Mouse (Mus musculus): Measurements from ENCODE around the gene Ermard.
"Not testable (repeated sequence)": the region's sequence is repeated elsewhere in the genome, so short reads cannot be mapped to it uniquely, and the experiment has no call there.

The Ermard gene

DNA sequence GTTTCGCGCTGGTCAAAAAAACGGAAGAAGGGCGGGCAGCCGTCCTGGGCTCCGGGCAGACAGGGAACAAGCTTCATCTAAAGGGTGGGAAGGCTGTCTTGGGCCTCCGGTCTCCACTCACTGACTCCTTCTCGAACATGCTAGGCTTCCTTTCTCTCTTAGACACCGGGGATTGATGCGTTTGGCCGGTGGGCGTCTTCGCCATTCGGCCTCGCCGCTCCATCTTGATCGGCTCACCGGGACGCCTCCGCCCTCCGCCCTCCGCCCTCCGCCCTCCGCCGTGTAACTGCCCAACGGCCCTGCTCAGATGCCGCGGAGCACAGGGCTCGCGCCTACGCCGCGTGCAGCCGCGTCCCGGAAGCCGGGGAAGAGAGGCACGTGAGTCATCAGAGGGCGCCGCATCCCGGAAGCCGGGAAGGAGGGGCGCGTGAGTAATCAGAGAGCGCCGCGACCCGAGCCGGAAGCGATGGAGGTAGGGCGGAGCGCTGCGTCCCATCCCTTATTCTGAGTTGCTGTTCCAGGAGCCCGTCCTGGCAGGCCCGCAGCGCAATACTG is at the start of gene Ermard, which contains the start of the genes Tcte3 and Gm3448:
Gene Ermard (plus strand): TSS at position 34 of the 555 bp plus-strand sequence.
Gene Tcte3 (minus strand): TSS at position 314 of the 555 bp plus-strand sequence.
Gene Gm3448 (minus strand): TSS at position 363 of the 555 bp plus-strand sequence.
- DNase-seq (ENCODE audit: low spot score): not testable (repeated sequence)

DNA sequence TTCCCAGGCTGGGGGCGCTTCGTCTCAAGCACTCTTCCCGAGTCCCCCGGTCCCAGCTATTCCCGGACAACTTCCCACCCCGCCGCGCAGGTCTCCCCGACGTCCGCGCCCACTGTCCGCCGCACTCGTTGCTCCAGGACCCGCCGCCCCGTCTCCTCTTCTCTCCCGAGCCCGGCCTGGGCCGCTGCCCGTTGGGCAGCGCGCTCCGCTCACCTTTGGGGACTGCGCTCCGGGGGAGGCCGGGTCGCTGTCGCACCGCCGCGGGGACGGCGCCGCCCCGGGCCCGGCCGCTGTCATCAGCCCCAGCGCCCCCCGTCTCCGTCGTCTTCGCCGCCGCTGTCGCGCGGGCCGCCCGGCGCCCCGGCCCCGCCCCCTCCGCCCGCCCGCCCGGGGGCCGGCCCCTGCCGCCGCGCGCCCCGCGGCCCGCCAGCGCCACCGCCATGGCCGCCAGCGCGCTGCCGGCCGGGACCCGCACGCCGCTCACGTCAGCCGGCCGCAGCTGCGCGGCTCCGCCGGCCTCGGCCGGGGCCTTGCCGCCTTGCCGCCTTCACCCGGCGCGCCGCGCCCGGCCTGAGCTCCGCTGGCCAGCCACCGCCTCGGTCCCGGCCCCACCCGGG is 48.4 kb upstream of the Ermard start:
- not testable (repeated sequence) for DNase-seq (ENCODE audit: low spot score)

DNA sequence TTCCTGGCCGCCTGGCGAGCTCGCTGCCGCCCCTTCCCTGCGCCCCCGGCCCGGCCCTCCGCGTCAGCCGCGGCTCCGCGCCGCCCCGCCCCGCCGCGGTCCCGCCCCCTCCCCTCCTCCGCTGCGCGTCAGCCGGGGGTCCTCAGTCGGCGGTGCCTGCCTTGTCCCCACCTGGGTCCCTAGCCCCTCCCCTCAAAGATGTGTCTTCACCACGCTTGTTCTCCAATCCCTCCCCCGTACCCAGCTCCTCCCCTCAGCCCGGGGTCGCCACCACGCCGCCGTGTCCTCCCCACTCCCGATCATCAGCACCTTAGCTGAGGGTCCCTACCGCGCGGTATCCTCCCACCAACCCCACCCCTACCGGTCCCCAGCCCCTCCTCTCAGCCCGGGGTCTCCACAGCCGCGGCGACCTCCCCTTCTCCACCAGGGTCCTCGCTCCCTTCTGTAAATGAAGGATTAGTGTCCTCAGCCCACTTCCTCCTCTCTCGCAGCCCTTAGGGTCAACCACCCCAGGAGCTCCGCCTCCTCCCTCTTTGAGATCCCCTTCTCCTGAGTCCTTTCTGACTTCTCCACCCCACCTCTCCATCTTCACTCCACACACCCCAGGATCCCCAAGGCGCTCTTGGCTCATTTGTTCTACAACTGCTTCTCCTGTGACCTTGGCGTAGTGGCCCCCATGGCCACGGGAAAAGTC is 47.7 kb upstream of the Ermard start:
- not testable (repeated sequence) for DNase-seq (ENCODE audit: low spot score)

DNA sequence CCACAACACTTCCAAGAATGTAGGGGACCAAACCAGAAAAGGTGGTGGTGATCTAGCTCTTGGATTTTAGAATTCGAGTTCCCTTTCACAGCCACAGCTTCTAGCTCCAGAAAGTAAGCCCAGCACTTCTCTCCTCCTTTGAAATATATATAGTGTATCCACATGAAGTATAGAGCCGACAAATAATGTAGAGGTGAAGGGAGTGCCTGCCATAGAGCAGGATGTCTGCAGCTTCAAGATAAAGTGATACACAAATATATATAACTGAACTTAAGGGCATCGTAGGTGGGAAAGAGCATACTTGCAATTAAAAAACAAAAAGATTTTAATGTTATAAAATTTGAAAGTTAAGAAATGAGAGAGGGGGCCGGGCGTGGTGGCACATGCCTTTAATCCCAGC is 46.9 kb upstream of the Ermard start:
- not testable (repeated sequence) for DNase-seq (ENCODE audit: low spot score)

DNA sequence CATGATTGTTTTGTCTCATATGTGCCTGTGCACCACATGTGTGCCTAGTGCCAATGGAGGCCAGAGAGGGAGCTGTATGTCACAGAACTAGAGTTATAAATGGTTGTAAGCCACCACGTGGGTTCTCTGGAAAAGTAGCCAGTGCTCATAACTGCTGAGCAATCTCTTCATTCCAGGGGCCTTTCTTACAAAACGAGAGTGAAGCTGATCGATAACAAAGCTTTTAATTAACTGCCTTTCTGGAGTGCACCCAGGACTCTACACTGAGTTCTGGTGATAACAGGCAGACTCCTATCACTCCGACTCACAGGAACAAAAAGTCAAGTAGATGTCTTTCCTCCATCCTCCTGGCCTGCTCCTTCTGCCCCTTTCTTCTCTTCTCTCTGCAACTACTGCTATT is 41.0 kb upstream of the Ermard start:
- DNase-seq (ENCODE audit: low spot score): not testable (repeated sequence)

DNA sequence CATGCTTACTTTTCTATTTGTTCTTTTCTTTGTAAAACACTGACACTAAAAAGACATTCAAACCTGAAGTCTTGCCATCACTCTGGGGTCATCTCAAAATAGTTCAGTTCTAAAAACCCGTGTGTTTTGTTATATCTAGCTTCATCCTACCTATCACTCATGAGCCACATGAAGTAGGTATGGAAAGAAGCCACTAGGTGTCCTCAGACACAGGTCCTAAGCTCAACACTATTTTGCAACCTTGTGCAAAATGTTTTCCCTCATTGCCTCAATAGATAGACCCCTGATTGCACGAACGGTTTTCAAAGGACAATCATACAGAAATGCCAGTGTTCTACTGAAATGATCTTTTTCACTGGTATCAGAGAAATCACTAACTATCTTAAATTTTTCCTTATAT is 31.9 kb upstream of the Ermard start:
- not testable (repeated sequence) for DNase-seq (ENCODE audit: low spot score)

DNA sequence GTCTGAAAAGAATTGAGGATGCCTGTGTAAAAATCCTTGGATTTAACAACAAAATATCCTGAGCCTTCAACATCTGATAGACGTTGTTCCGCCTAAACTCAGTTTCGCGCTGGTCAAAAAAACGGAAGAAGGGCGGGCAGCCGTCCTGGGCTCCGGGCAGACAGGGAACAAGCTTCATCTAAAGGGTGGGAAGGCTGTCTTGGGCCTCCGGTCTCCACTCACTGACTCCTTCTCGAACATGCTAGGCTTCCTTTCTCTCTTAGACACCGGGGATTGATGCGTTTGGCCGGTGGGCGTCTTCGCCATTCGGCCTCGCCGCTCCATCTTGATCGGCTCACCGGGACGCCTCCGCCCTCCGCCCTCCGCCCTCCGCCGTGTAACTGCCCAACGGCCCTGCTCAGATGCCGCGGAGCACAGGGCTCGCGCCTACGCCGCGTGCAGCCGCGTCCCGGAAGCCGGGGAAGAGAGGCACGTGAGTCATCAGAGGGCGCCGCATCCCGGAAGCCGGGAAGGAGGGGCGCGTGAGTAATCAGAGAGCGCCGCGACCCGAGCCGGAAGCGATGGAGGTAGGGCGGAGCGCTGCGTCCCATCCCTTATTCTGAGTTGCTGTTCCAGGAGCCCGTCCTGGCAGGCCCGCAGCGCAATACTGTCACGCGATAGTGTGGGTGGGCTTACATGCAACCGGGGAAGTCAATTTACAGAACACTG is 31.1 kb upstream of the Ermard start, which contains the start of gene Gm3435:
Gene Gm3435 (plus strand): TSS at position 471 of the 708 bp plus-strand sequence.
- DNase-seq (ENCODE audit: low spot score): not testable (repeated sequence)

DNA sequence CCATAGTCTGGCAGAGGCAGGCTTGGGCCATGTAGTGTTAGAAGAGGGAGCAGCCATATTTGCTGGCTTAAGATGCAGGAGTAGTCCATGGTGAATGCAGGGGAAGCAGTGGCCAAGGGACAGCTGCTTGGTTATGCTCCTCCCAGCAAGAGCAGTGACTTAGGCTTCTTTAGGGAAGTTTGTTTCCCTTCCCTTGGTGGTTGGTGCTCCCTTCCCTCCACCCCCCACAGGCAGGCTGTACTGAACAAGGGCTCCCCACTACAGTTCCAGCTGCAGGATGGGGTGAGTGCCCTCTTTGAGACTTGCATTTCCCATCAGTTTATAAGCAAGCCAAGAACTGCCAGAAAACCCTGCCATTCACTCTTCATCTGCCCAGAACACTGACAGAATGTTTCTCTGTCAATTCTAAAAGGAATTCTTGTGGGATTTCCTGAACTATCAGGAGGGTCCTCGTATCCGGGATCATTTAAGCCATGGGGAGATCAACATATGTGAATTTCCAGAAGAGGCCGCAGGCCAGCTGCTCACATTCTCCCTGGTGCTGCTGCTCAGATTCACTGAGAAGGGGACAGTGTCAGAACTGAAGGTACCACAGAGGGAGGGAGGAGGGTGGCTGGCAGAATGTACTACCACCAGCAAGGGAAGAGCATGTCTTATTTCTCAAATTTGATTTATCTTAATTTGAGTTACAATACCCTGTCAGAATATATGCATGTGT is 19.3 kb upstream of the Ermard start:
- not testable (repeated sequence) for DNase-seq (ENCODE audit: low spot score)

DNA sequence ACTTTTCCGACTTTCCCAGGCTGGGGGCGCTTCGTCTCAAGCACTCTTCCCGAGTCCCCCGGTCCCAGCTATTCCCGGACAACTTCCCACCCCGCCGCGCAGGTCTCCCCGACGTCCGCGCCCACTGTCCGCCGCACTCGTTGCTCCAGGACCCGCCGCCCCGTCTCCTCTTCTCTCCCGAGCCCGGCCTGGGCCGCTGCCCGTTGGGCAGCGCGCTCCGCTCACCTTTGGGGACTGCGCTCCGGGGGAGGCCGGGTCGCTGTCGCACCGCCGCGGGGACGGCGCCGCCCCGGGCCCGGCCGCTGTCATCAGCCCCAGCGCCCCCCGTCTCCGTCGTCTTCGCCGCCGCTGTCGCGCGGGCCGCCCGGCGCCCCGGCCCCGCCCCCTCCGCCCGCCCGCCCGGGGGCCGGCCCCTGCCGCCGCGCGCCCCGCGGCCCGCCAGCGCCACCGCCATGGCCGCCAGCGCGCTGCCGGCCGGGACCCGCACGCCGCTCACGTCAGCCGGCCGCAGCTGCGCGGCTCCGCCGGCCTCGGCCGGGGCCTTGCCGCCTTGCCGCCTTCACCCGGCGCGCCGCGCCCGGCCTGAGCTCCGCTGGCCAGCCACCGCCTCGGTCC is 17.0 kb upstream of the Ermard start:
- not testable (repeated sequence) for DNase-seq (ENCODE audit: low spot score)

DNA sequence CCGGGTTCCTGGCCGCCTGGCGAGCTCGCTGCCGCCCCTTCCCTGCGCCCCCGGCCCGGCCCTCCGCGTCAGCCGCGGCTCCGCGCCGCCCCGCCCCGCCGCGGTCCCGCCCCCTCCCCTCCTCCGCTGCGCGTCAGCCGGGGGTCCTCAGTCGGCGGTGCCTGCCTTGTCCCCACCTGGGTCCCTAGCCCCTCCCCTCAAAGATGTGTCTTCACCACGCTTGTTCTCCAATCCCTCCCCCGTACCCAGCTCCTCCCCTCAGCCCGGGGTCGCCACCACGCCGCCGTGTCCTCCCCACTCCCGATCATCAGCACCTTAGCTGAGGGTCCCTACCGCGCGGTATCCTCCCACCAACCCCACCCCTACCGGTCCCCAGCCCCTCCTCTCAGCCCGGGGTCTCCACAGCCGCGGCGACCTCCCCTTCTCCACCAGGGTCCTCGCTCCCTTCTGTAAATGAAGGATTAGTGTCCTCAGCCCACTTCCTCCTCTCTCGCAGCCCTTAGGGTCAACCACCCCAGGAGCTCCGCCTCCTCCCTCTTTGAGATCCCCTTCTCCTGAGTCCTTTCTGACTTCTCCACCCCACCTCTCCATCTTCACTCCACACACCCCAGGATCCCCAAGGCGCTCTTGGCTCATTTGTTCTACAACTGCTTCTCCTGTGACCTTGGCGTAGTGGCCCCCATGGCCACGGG is 16.4 kb upstream of the Ermard start:
- DNase-seq (ENCODE audit: low spot score): not testable (repeated sequence)

DNA sequence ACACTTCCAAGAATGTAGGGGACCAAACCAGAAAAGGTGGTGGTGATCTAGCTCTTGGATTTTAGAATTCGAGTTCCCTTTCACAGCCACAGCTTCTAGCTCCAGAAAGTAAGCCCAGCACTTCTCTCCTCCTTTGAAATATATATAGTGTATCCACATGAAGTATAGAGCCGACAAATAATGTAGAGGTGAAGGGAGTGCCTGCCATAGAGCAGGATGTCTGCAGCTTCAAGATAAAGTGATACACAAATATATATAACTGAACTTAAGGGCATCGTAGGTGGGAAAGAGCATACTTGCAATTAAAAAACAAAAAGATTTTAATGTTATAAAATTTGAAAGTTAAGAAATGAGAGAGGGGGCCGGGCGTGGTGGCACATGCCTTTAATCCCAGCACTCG is 15.5 kb upstream of the Ermard start:
- DNase-seq (ENCODE audit: low spot score): not testable (repeated sequence)

DNA sequence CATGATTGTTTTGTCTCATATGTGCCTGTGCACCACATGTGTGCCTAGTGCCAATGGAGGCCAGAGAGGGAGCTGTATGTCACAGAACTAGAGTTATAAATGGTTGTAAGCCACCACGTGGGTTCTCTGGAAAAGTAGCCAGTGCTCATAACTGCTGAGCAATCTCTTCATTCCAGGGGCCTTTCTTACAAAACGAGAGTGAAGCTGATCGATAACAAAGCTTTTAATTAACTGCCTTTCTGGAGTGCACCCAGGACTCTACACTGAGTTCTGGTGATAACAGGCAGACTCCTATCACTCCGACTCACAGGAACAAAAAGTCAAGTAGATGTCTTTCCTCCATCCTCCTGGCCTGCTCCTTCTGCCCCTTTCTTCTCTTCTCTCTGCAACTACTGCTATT is 9.6 kb upstream of the Ermard start:
- DNase-seq (ENCODE audit: low spot score): not testable (repeated sequence)

DNA sequence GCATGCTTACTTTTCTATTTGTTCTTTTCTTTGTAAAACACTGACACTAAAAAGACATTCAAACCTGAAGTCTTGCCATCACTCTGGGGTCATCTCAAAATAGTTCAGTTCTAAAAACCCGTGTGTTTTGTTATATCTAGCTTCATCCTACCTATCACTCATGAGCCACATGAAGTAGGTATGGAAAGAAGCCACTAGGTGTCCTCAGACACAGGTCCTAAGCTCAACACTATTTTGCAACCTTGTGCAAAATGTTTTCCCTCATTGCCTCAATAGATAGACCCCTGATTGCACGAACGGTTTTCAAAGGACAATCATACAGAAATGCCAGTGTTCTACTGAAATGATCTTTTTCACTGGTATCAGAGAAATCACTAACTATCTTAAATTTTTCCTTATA is 553 bp upstream of the Ermard start:
- DNase-seq (ENCODE audit: low spot score): not testable (repeated sequence)

DNA sequence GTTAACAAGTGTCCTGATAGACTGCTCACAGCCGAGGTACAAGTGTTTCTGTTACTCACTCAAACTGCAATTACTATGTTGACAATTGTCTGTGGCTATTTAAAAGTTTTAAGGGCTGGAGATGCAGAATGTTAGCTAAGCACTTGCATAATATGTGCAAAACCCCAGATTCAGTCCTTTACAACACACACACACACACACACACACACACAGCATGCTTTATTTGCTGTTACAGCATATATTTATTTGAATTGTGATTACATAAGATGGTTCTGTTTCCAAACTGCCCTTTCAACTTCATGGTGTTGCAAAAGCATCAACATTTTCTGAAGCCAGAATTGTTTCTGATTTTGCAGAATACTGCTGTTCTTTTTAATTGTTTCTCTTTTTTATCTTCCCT is 9.3 kb downstream of the Ermard start:
- not testable (repeated sequence) for DNase-seq (ENCODE audit: low spot score)

DNA sequence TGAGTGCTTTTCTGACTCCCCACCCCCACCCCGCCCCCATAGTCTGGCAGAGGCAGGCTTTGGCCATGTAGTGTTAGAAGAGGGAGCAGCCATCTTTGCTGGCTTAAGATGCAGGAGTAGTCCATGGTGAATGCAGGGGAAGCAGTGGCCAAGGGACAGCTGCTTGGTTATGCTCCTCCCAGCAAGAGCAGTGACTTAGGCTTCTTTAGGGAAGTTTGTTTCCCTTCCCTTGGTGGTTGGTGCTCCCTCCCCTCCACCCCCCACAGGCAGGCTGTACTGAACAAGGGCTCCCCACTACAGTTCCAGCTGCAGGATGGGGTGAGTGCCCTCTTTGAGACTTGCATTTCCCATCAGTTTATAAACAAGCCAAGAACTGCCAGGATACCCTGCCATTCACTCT is 11.8 kb downstream of the Ermard start:
- not testable (repeated sequence) for DNase-seq (ENCODE audit: low spot score)

DNA sequence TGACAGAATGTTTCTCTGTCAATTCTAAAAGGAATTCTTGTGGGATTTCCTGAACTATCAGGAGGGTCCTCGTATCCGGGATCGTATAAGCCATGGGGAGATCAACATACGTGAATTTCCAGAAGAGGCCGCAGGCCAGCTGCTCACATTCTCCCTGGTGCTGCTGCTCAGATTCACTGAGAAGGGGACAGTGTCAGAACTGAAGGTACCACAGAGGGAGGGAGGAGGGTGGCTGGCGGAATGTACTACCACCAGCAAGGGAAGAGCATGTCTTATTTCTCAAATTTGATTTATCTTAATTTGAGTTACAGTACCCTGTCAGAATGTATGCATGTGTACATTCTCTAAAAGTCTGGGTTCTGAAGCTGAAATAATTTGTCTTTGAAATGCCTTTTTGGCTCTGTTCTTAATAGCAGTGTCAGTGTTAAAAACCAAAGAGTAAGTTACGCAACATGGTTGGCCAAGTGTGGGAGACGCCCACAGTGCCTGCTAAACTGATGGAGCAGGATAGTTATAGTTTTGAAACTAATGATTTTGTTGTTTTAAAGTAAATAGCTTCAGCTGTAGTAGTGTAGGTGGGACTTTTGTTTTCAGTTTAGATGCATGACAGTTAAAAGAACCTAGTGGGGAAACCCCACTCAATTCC is 12.3 kb downstream of the Ermard start:
- not testable (repeated sequence) for DNase-seq (ENCODE audit: low spot score)

DNA sequence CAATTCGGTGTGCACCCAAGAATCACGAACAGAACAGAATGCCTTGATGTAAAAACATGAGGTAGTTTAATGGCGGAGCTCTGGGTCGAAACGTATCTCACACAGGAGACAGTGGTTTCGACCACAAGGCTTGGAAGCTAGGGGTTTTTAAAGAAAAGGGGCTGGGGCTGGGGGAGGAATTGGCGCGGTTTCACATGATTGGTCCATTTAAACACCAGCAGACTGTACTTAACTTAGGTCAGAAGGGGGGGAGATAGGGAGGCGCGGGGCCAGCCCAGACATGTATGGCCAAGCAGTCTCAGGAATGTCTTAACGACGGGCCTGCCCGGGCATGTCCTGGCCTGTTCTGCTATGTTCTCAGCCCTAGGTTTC is 12.8 kb downstream of the Ermard start:
- DNase-seq (ENCODE audit: low spot score): not testable (repeated sequence)

DNA sequence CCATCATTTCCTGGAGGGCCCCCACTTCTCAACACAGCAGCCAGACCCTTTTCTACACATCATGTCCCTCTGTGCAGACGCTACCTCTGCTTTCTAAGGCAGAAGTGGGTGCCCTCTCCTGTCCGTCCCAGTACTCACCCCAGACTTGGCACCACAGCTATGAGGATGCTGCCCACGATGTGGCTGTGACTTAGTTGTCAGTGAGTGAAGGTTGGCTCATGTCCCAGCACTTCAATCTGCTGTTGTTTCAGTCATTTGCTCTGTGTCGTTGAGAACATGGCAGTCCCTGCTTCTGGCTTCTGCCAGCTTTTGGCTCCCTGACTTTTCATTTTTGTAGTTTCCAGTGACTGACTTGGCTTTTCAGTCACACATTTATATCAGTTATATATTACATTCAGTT is 14.9 kb downstream of the Ermard start:
- no peak for DNase-seq (ENCODE audit: low spot score)

DNA sequence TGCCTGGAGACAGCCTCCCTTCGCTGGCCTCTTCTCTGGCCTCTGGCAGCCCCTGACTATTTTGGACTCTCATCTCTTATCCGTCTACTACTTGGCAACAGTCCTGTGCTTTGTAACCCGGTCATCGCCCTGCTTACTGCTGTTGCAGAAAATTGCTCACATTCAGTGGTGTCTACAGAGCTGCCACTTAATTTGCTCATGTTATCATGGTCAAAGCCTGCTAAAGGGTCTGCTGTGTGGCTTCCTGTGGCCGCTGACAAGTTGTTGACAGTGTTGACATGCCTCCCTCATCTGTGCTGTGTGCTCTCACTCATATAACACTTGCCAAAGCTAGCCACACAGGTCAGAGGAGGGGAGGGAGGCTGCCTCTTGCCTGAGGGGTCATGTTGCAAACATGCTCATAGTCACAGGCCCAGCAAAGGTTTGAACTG is 17.2 kb downstream of the Ermard start:
- no peak for DNase-seq (ENCODE audit: low spot score)

DNA sequence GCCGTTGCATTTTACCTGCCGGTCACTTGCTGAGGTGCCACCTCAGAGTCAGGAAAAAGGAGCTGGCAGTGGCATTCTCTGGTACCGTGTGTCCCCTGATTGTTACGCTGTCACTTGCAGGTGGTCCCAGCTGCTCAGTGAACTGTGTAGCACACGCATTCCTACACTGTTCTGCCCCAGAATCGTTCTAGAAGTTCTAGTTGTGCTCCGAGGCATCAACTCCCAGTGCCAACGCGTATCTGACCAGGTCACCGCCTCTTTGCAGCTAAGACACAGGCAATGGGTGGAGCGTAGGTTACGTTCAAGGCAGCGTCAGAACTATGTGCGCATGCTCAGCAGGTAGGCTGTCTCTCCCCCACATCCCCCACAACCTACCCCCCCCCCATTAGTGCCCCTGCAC is 18.6 kb downstream of the Ermard start:
- DNase-seq (ENCODE audit: low spot score): no peak

All from embryo, embryonic 10 days (tissue).